Mouse (Mus musculus) CH12.LX (cell line): ENCODE data around the gene Gm20683. TPM values are rescaled to one million over a fixed set of nuclear protein-coding genes. Genes with fewer than 3 reads are reported as not detected.
A peak's percentile ranks its signal among the peaks of the same experiment; 100 is the strongest.

Source experiments
- DNase-seq: peaks from one replicate; pipeline ENCODE4 v3.0.0-alpha.2; 2013; ENCODE audit errors: extremely low read depth
- H3K27ac ChIP-seq: 2 replicates; pipeline ENCODE4 v1.5.1; 2012; ENCODE audit warnings: low read depth, mild to moderate bottlenecking, control low read depth, moderate library complexity; ENCODE audit not compliant: insufficient read depth
- H3K27me3 ChIP-seq: replicated peaks from 2 replicates; pipeline ENCODE3; 2012; ENCODE audit warnings: inconsistent platforms
- H3K36me3 ChIP-seq, 2 experiments: replicated peaks in 1 of 2; 2 replicates each; pipeline versions ENCODE3 to v1.6.1; 2012; ENCODE audit warnings: inconsistent platforms in 1 of 2, low read length in 1 of 2, mild to moderate bottlenecking in 1 of 2, mixed read lengths in 1 of 2, moderate library complexity in 1 of 2; ENCODE audit not compliant: control insufficient read depth in 1 of 2, insufficient read depth in 1 of 2
- H3K4me1 ChIP-seq, 2 experiments: 2 replicates each; pipeline ENCODE4 v1.6.1; 2012; ENCODE audit warnings: inconsistent platforms in 1 of 2, moderate library complexity in 1 of 2; ENCODE audit not compliant: insufficient read depth in 2 of 2, control insufficient read depth in 1 of 2
- H3K4me2 ChIP-seq: 2 replicates; pipeline ENCODE4 v1.6.1; 2012; ENCODE audit warnings: low read depth, mild to moderate bottlenecking, control low read depth; ENCODE audit not compliant: poor library complexity, insufficient read depth, severe bottlenecking
- H3K4me3 ChIP-seq, 3 experiments: fragments of 150-350 bp in 1 of 3; sonication (generic) in 1 of 3; replicated peaks in 1 of 3; 2 replicates each; pipeline versions ENCODE3 to v1.5.1; 2011 to 2012; ENCODE audit warnings: low read depth in 2 of 3, low read length in 2 of 3, mild to moderate bottlenecking in 2 of 3, moderate library complexity in 2 of 3, control low read depth in 1 of 3, improper control_type of control experiment in 1 of 3, inconsistent platforms in 1 of 3, mixed read lengths in 1 of 3; ENCODE audit not compliant: poor library complexity in 1 of 3
- H3K79me2 ChIP-seq: replicated peaks from 2 replicates; pipeline ENCODE4 v1.6.1; 2012; ENCODE audit warnings: mild to moderate bottlenecking, moderate library complexity; ENCODE audit not compliant: control insufficient read depth, poor library complexity, insufficient read depth, severe bottlenecking; ENCODE audit errors: extremely low read depth
- H3K9ac ChIP-seq: 2 replicates; pipeline ENCODE4 v1.6.1; 2012; ENCODE audit warnings: low read depth, mild to moderate bottlenecking, control low read depth, moderate library complexity; ENCODE audit not compliant: insufficient read depth
- H3K9me3 ChIP-seq: replicated peaks from 2 replicates; pipeline ENCODE3; 2012; ENCODE audit warnings: low read length, inconsistent platforms, mixed read lengths
- BHLHE40 ChIP-seq: IDR thresholded peaks from 2 replicates; pipeline ENCODE4 v1.6.1; 2011; ENCODE audit warnings: mild to moderate bottlenecking, low read depth, low read length, improper control_type of control experiment
- CHD1 ChIP-seq: IDR thresholded peaks from 2 replicates; pipeline ENCODE4 v1.6.1; 2012; ENCODE audit warnings: low read depth, low read length, improper control_type of control experiment, inconsistent platforms
- E2F4 ChIP-seq: IDR thresholded peaks from 2 replicates; pipeline ENCODE4 v1.6.1; 2011; ENCODE audit warnings: low read depth, low read length, improper control_type of control experiment; ENCODE audit not compliant: insufficient replicate concordance
- EP300 ChIP-seq: IDR thresholded peaks from 2 replicates; pipeline ENCODE4 v1.6.1; 2011; ENCODE audit warnings: low read length, improper control_type of control experiment
- ETS1 ChIP-seq: conservative IDR thresholded peaks from 2 replicates; pipeline ENCODE4 v1.6.1; 2012; ENCODE audit warnings: low read depth, mild to moderate bottlenecking, inconsistent platforms, low read length, improper control_type of control experiment, moderate library complexity
- HCFC1 ChIP-seq: IDR thresholded peaks from 2 replicates; pipeline ENCODE4 v1.6.1; 2012; ENCODE audit warnings: low read depth, mild to moderate bottlenecking, inconsistent platforms, low read length, improper control_type of control experiment
- MAFK ChIP-seq: IDR thresholded peaks from 2 replicates; pipeline ENCODE4 v1.6.1; 2011; ENCODE audit warnings: low read length, improper control_type of control experiment; ENCODE audit not compliant: insufficient replicate concordance
- MAX ChIP-seq: IDR thresholded peaks from 2 replicates; pipeline ENCODE4 v1.6.1; 2011; ENCODE audit warnings: low read length, improper control_type of control experiment
- MEF2A ChIP-seq: IDR thresholded peaks from 2 replicates; pipeline ENCODE4 v1.6.1; 2014; ENCODE audit warnings: low read depth, mild to moderate bottlenecking, inconsistent platforms, low read length, improper control_type of control experiment, borderline replicate concordance
- MYC ChIP-seq: IDR thresholded peaks from 2 replicates; pipeline ENCODE4 v1.6.1; 2011; ENCODE audit warnings: low read depth, mild to moderate bottlenecking, improper control_type of control experiment, low read length
- NRF1 ChIP-seq: IDR thresholded peaks from 2 replicates; pipeline ENCODE4 v1.6.1; 2014; ENCODE audit warnings: low read depth, mild to moderate bottlenecking, inconsistent platforms, low read length, improper control_type of control experiment, moderate library complexity
- PAX5 ChIP-seq: IDR thresholded peaks from 2 replicates; pipeline ENCODE4 v1.6.1; 2012; ENCODE audit warnings: low read length, inconsistent platforms, mixed read lengths
- POLR2A ChIP-seq: IDR thresholded peaks from 2 replicates; pipeline ENCODE4 v1.6.1; 2011; ENCODE audit warnings: low read depth, mild to moderate bottlenecking, improper control_type of control experiment, low read length
- RAD21 ChIP-seq: IDR thresholded peaks from 2 replicates; pipeline ENCODE4 v1.6.1; 2011; ENCODE audit warnings: low read depth, mild to moderate bottlenecking, low read length, improper control_type of control experiment, moderate library complexity
- SIN3A ChIP-seq: IDR thresholded peaks from 2 replicates; pipeline ENCODE4 v1.6.1; 2012; ENCODE audit warnings: low read length, improper control_type of control experiment, inconsistent platforms
- SMC3 ChIP-seq: IDR thresholded peaks from 2 replicates; pipeline ENCODE4 v1.6.1; 2011; ENCODE audit warnings: low read depth, low read length, improper control_type of control experiment
- TCF12 ChIP-seq: IDR thresholded peaks from 2 replicates; pipeline ENCODE4 v1.6.1; 2014; ENCODE audit warnings: low read depth, mild to moderate bottlenecking, inconsistent platforms, low read length, improper control_type of control experiment
- UBTF ChIP-seq: IDR thresholded peaks from 2 replicates; pipeline ENCODE4 v1.6.1; 2012; ENCODE audit warnings: low read depth, mild to moderate bottlenecking, inconsistent platforms, low read length, improper control_type of control experiment, moderate library complexity
- USF1 ChIP-seq: IDR thresholded peaks from 2 replicates; pipeline ENCODE4 v1.6.1; 2014; ENCODE audit warnings: low read depth, mild to moderate bottlenecking, inconsistent platforms, low read length, improper control_type of control experiment
- USF2 ChIP-seq: conservative IDR thresholded peaks from 2 replicates; pipeline ENCODE4 v1.6.1; 2011; ENCODE audit warnings: low read depth, low read length, improper control_type of control experiment
- ZC3H11A ChIP-seq: IDR thresholded peaks from 2 replicates; pipeline ENCODE4 v1.6.1; 2012; ENCODE audit warnings: low read depth, mild to moderate bottlenecking, inconsistent platforms, low read length, improper control_type of control experiment
- ZKSCAN1 ChIP-seq: IDR thresholded peaks from 2 replicates; pipeline ENCODE4 v1.6.1; 2012; ENCODE audit warnings: low read depth, inconsistent platforms, low read length, improper control_type of control experiment, borderline replicate concordance
- dilution Hi-C: fragments of 300-500 bp; cut with MboI; formaldehyde crosslinking; loops from 2 replicates; pipeline ENCODE4 v1.14.3; 2020; ENCODE audit warnings: low sequenced_read_pairs; ENCODE audit not compliant: extremely low pct_unique_long_range_greater_than_20kb, extremely low pct_ligation_motif_present
- in situ Hi-C: fragments of 300-500 bp; cut with MboI; formaldehyde crosslinking; loops from 3 replicates; pipeline ENCODE4 v1.14.3; 2019; ENCODE audit warnings: low sequenced_read_pairs, low pct_ligation_motif_present, low pct_unique_long_range_greater_than_20kb, mixed read lengths
- polyA plus RNA-seq: library from polyadenylated mRNA; unstranded; fragments of >175 nt; gene quantifications from 2 replicates; pipeline ENCODE4 v1.2.1, GENCODE M21; 2012; ENCODE audit warnings: low read depth; ENCODE audit not compliant: insufficient read length
- total RNA-seq, 2 experiments: library from RNA; depleted of rRNA; stranded (reverse); fragments of 300-350 nt in 1 of 2; fragments of >200 nt in 1 of 2; gene quantifications; 2 replicates each; pipeline ENCODE4 v1.2.3; 2012 to 2014

The Gm20683 gene
- total and polyA plus RNA-seq, 3 experiments: 1.3 to 4.8 (median 3.8) TPM

DNA sequence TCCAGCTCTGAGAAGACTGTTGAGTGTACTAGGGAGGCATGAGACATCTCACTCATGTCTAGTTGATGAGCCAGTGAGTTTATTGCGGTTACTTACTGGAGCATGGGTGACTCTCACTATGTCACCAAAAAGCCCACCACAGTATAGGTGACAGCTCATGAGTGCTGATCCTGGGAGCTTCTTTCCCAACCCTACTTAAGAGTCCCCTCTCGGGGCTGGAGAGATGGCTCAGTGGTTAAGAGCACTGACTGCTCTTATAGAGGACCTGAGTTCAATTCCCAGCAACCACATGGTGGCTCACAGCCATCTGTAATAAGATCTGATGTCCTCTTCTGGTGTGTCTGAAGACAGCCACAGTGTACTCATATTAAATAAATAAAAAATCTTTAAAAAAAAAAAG is 28.4 kb upstream of the Gm20683 start:
- DNase-seq: no peak
- Histone ChIP-seq H3K4me2 (no peak overlapping the region), H3K27ac (no peak overlapping the region), H3K27me3 (peaks cover 60% of the 10 kb centered on the region), H3K4me1 (peaks cover 6 to 21% of the 10 kb centered on the region in 2 experiments; a peak in 3 of 4 replicates), H3K9me3 (no peaks in the 10 kb centered on the region), H3K79me2 (no peaks in the 10 kb centered on the region), H3K9ac (no peak overlapping the region), H3K36me3 (no peaks in the 10 kb centered on the region), H3K4me3 (no peak overlapping the region)
- in situ Hi-C loops (no loop called here), dilution Hi-C loops (no loop called here)
- no peak for TF ChIP-seq MAX
- TF ChIP-seq ZC3H11A: no peak
- TF ChIP-seq SIN3A: no peak
- TF ChIP-seq SMC3: no peak
- no peak for TF ChIP-seq MAFK

DNA sequence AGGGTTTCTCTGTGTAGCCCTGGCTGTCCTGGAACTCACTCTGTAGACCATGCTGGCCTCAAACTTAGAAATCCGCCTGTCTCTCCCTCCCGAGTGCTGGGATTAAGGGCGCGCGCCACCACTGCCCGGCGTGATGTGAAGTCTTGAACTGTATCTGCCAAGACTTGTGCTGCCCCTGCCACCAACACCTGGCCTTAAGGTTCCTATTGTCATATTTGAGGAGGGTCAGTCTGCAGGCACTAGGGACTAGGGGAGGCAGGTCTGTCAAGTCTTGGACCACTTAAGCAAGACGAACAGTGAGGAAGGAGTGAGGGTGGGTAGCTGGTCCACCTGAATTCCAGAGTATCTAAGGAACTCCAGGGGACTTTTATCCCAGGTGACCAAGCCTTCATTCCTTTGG is 27.9 kb upstream of the Gm20683 start:
- Histone ChIP-seq H3K4me1 (peaks cover 6 to 21% of the 10 kb centered on the region in 2 experiments; a peak in 3 of 4 replicates), H3K27ac (no peak overlapping the region), H3K9me3 (no peaks in the 10 kb centered on the region), H3K36me3 (no peaks in the 10 kb centered on the region), H3K9ac (no peak overlapping the region)
- TF ChIP-seq NRF1: no peak
- TF ChIP-seq E2F4: no peak
- no peak for TF ChIP-seq MEF2A
- TF ChIP-seq ZKSCAN1: no peak
- TF ChIP-seq EP300: no peak
- TF ChIP-seq, all 38 proteins: peak for 0
- DNase-seq: no peak
- dilution Hi-C loops: no loop called here
- no peak overlapping the region for H3K4me2 ChIP-seq
- H3K4me3 ChIP-seq: no peak overlapping the region
- in situ Hi-C loops: no loop called here
- H3K79me2 ChIP-seq: no peaks in the 10 kb centered on the region
- peaks cover 63% of the 10 kb centered on the region for H3K27me3 ChIP-seq

DNA sequence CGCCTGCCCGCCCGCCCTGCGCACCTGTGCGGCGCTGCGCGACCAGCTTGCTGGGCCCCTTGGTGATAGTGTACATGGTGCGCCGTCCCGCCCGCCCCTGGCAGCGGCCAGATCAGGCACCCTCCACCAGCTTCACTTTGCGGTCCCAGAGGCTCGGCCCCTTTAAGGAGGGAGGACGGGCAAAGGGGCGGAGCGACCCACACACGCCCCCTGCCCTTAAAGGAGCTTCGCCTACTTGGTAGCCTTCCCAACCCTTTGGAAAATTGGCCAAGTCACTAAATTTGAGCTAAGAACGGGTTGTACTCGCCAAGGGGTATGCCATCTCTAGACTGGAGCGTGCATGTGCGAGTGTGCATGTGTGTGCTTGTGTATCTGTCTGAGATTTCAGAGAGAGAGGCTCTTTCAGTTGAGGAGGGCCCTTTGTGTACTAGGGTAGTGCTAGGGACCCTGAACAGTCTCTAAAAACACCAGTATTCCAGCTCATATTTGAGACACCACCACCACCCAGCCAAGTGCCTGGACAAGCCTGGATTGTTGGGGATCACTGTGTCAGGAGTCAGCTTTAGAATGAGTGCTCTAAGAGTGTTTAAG is 27.1 kb upstream of the Gm20683 start, which contains the start of gene Mcrip2:
Gene Mcrip2 (minus strand): TSS at position 164 of the 591 bp plus-strand sequence.
- Histone ChIP-seq H3K4me3 (peak within 1 kb of the TSS; percentile 49 to 76 (median 51)), H3K27me3 (peaks cover 63% of the 10 kb centered on the region), H3K79me2 (no peaks in the 10 kb centered on the region), H3K27ac (no peak within 1 kb of the TSS), H3K4me1 (peaks cover 4 to 15% of the 10 kb centered on the region in 2 experiments; a peak in 2 of 4 replicates), H3K9ac (peak within 1 kb of the TSS; percentile 28; the same call in 1 of the 2 replicates), H3K4me2 (peak within 1 kb of the TSS; percentile 79), H3K36me3 (no peaks in the 10 kb centered on the region), H3K9me3 (no peaks in the 10 kb centered on the region)
- dilution Hi-C loops: no loop called here
- in situ Hi-C loops: no loop called here
- TF ChIP-seq PAX5 (no peak), BHLHE40 (no peak), MAFK (no peak), NRF1 (no peak), HCFC1 (no peak), USF2 (no peak), MYC (no peak), TCF12 (no peak), UBTF (no peak), SIN3A (peak; percentile 73; the same call in 1 of the 2 replicates), CHD1 (no peak), ZC3H11A (no peak), RAD21 (no peak), POLR2A (peak; percentile 59; the same call in 1 of the 2 replicates), USF1 (no peak), ETS1 (no peak)
- DNase-seq: no peak
